Mouse (Mus musculus): ENCODE measurements around the gene 0610009B22Rik.
"Not testable (repeated sequence)": the region's sequence is repeated elsewhere in the genome, so short reads cannot be mapped to it uniquely, and the experiment has no call there.

0610009B22Rik gene

DNA sequence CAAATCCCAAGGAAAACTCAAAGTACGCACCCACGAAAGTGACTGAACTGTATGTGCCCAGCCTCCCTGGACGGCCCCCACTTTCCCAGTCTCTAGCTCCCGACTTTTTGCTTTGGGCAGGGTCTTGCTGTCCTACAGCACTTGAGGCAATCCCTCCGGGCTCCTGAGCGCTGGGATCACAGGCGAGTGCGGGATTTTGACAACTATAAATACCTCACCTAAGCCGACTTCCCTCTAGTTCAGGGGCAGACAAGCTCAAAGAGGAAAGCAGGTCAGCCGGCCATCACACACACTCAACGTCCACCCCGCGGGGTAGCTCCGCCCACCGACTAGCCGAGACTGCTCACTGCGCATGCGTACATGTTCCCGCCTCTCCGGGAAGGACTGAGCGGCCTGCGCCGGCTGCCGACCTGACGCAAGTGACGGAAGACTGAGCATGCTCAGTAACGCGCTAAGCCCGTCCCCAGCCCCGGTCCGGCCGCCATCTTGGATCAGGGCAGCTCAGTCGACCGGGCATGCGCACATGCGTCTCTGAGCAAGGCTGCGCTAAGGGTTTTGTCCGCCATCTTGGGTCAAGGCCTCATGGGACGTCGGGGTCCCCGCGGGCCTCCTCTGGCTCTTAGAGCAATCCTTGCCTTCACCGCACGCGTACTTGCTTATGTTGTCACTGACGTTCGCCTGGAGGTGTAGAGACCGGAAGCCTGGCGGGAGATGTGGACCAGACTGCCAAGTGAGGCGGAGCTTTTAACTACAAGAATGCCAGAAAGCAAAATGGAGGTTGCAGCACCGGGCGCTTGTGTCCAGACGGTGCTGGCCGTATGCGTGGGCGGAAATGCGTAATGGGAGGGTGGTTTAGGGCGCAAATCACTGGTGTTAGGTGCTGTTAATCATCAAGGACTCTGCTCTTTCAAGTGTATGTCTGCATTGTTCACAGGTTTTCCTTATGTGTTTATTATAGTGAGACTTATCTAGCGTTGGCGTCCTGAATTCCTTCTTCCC lies at the start of gene 0610009B22Rik:
Gene 0610009B22Rik (minus strand): TSS at position 545 of the 999 bp plus-strand sequence.
- in situ Hi-C loops (cut with MboI; ENCODE audit: low pct_unique_long_range_greater_than_20kb in 1 of 2, low sequenced_read_pairs in 2 of 2, unreplicated experiment in 1 of 2): loop anchor here in 1 of 2 experiments (5.0 kb wide), 1 partner anchor 71 kb away; the partner anchor contains the start of gene Nhp2

DNA sequence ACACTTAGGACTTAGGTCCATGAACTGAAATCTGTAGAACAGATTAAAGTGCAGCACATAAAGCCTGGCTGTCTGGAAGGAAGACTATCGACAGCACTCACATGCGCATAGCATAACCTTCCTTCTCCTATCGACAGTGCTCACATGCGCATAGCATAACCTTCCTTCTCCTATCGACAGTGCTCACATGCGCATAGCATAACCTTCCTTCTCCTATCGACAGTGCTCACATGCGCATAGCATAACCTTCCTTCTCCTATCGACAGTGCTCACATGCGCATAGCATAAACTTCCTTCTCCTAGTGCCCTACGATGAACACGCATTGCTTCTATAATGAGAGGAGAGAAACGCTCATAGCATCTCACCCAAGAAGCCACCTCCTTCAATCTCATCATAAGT lies 45.5 kb upstream of the 0610009B22Rik start:
- in situ Hi-C loops (cut with MboI; ENCODE audit: low pct_unique_long_range_greater_than_20kb in 1 of 2, low sequenced_read_pairs in 2 of 2, unreplicated experiment in 1 of 2): not testable (repeated sequence)

DNA sequence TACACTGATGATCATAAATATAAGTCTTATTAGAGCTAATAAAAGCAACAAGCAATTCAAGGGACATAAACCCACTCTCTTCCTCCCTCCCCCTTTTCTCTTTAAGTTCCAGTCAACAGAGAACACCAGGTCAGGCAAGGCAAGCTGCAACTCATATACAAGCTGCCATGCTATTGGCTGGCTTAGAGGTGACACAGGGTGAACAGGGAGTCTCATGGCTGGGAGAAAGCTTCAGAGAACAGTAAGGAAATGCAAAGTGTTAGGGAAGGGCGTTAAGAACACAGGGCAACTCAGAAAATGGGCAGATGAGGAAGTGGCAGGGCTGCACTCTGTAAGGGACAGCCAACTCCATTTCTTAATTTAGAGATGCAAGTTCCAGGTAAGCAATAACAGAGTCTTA lies 44.2 kb upstream of the 0610009B22Rik start:
- in situ Hi-C loops (cut with MboI; ENCODE audit: low pct_unique_long_range_greater_than_20kb in 1 of 2, low sequenced_read_pairs in 2 of 2, unreplicated experiment in 1 of 2): no loop called here

DNA sequence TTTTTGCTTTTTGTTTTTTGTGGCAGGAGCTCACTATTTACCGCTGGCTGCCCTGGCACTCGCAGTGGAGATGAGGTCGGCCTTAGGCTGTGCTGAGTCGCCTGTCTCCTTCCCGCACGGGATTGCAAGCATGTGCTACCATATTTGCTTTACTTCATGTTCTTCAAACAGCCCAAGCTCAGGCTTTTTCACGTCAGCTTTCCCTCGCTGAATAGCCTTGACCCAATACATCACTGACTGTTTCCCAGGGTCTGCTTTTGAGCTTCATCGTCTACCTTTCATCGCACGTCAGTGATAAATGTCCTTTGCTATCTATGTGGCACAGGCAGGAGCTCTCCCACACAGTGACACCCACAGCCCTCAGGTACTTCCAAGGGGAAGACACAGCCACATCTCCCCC lies 32.4 kb upstream of the 0610009B22Rik start:
- in situ Hi-C loops (cut with MboI; ENCODE audit: low pct_unique_long_range_greater_than_20kb in 1 of 2, low sequenced_read_pairs in 2 of 2, unreplicated experiment in 1 of 2): no loop called here

DNA sequence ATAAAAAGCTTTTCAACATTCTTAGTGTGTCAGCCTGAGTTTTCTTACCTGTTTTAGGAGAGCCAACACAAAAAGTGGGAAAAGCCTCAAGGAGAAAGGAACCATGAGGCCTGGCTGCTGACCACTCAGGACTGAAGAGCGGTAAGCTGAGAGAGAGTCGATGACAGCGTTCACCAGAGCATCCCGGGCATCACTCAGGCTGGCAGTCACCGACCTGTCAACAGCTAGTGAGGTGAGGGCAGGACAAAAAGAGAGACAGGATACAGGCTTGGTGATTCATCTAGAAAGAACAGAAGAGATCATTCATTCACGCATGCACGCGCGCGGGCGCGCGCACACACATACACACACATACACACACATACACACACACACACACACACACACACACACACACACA lies 18.4 kb upstream of the 0610009B22Rik start:
- in situ Hi-C loops (cut with MboI; ENCODE audit: low pct_unique_long_range_greater_than_20kb in 1 of 2, low sequenced_read_pairs in 2 of 2, unreplicated experiment in 1 of 2): no loop called here

DNA sequence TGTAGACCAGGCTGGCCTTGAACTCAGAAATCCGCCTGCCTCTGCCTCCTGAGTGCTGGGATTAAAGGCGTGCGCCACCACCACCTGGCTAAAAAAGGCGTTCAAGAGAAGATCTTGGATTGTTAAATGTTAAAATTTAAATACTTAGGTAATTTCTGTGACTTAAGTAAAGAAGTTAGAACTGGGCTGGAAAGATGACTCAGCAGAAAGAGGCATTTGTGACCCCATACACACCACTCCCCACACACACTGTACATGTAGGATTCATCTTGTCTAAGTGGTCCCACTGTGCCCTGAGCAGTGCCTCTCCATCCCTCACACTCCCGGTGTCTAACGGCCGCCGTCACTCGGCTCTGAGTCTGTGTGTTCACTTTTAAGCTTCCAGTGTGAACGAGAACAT lies 17.8 kb upstream of the 0610009B22Rik start:
- in situ Hi-C loops (cut with MboI; ENCODE audit: low pct_unique_long_range_greater_than_20kb in 1 of 2, low sequenced_read_pairs in 2 of 2, unreplicated experiment in 1 of 2): no loop called here

DNA sequence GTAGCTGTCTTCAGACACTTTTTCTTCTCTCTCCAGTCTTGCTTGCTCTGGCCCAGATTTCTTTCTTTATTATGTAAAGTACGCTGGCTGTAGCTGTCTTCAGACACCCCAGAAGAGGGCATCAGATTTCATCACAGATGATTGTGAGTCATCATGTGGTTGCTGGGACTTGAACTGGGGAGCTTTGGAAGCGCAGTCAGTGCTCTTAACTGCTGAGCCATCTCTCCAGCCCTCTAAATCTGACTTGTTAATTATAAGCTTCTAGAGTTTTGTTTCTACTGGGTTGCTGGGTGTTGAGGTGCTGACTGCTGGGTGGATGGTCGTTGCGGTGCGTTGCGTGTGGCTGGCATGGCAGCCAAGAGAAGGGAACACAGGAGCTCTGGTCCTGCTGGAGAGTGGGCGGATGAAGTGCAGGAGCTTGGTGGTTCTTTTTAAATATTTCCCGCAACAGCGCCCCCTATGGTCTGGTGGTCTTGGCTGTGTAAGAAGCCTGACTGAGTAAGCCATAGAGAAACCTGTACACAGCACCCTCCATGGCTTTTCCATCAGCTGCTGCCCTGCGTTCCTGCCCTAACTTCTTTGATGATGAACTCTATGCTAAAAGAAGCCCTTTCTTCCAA lies 14.8 kb upstream of the 0610009B22Rik start:
- in situ Hi-C loops (cut with MboI; ENCODE audit: low pct_unique_long_range_greater_than_20kb in 1 of 2, low sequenced_read_pairs in 2 of 2, unreplicated experiment in 1 of 2): no loop called here

DNA sequence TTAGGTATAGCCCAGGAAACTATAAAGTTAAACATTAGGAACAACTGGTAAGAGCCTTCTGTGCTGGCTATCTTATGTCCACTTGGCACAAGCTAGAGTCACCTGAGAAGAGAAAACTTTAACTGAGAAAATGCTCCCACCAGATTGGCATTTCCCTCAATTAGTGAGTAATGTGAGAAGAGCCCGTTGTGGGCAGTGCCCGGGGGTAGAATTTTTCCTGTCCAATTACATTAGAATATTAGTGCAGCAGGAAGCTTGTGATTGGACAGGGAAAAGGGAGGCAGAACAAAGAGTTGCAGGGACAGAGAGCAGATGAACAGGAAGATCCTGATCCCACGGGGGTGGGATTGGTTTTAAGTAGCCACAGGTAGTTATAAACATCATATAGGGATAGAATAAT lies 14.2 kb upstream of the 0610009B22Rik start:
- in situ Hi-C loops (cut with MboI; ENCODE audit: low pct_unique_long_range_greater_than_20kb in 1 of 2, low sequenced_read_pairs in 2 of 2, unreplicated experiment in 1 of 2): no loop called here

DNA sequence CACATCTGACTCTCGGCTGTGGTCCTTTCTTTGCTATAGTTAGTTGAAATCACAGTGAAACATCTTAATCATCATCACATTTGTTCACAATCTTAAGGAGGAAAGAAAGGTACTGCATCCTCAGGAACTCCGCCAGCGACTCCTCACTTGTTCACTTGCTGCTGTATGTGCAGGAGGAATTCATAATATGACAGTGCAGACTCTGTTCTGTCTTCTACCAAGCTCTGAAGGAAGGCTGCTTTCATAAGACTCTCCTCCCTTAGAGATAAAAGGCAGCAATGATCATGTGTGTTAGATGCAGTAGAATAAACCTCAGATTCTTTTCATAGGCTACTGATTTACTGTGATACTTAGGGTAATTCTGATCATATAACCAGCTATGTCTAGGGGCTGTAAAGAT lies 6.3 kb upstream of the 0610009B22Rik start:
- in situ Hi-C loops (cut with MboI; ENCODE audit: low pct_unique_long_range_greater_than_20kb in 1 of 2, low sequenced_read_pairs in 2 of 2, unreplicated experiment in 1 of 2): no loop called here

DNA sequence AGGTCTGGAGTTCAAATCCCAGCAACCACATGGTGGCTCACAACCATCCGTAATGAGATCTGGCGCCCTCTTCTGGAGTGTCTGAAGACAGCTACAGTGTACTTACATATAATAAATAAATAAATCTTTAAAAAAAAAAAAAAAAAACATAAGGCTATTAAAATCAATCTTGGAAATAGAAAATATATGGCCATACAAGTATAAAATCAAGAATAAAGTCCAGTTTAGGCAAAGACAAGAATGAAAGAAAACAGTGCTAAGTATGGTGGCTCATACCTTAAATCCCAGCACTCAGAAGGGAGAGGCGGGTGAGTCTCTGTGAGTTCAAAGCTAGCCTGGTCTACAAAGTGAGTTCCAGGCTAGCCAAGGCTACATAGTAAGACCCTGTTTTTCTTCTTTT lies 1.9 kb upstream of the 0610009B22Rik start:
- in situ Hi-C loops (cut with MboI; ENCODE audit: low pct_unique_long_range_greater_than_20kb in 1 of 2, low sequenced_read_pairs in 2 of 2, unreplicated experiment in 1 of 2): not testable (repeated sequence)

DNA sequence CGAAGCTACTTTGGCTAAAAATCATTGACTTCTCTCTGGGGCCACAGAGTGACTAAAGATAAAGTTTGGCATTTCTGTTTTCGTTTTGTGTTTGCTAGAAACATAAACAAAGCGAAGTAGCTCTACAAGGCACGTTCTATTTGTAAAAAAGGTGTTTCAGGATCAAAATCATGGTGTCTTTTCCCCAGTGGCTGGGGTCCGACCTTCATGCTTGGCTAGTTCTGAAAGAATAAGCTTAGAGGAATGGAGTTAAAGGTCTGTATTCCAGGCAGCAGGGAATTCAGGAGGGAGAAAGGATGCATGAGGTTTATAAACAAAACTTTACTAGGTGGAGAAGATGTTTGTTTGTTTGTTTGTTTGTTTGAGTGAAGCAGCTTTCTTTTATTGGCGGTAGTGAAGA lies 669 bp upstream of the 0610009B22Rik start:
- in situ Hi-C loops (cut with MboI; ENCODE audit: low pct_unique_long_range_greater_than_20kb in 1 of 2, low sequenced_read_pairs in 2 of 2, unreplicated experiment in 1 of 2): loop anchor here in 1 of 2 experiments (5.0 kb wide), 1 partner anchor 72 kb away; the partner anchor contains the start of gene Nhp2

DNA sequence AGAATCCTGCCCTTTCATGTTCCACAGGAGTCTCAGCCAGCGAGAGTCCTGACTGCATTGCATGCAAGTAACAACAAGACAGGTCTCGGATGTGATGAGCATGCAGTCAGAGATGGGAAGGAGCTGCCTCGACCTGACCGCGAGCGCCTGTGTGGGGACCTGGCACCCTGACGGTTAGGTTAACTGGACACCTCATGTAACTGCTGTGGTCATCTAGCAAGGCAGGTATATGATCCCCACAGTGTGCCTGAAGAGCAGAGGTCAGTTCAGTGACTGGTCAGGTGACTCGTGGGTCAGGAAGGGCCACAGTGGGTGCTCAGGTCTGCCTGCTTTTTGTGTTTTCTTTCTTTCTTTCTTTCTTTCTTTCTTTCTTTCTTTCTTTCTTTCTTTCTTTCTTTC lies 6.7 kb downstream of the 0610009B22Rik start:
- in situ Hi-C loops (cut with MboI; ENCODE audit: low pct_unique_long_range_greater_than_20kb in 1 of 2, low sequenced_read_pairs in 2 of 2, unreplicated experiment in 1 of 2): loop anchor here in 1 of 2 experiments (5.0 kb wide), 1 partner anchor 65 kb away; the partner anchor contains the start of gene Nhp2

DNA sequence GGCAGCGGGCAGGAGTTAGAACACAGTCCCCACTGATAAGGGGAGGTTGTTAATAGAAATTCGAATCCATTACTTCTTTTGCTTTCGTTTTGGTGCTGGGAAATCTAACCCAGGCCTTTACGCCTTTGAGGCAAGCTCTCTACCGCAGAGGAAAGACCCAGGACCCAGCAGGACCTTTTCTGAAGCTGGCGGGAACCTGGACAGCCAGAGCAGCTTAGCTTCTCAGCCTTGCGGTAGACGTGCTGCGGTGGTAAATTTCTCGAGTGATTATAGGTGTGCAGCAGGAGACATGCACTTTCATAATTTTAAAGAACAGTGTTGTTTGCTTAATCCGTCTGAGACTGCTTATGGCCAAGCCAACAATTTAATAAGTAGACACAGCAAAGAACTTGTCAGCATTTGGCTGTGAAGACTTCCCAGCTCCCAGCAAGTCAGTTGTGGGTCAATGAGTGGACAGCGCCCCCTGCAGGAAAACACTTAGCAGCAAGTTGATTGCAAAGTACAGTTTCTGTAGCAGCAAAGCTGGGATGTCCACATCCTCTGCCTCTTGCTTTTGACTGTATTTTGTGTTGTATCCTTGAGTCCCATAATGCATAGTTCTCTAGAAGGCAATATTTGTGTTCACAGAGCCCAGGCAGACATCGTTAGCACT lies 7.2 kb downstream of the 0610009B22Rik start:
- in situ Hi-C loops (cut with MboI; ENCODE audit: low pct_unique_long_range_greater_than_20kb in 1 of 2, low sequenced_read_pairs in 2 of 2, unreplicated experiment in 1 of 2): loop anchor here in 1 of 2 experiments (5.0 kb wide), 1 partner anchor 64 kb away; the partner anchor contains the start of gene Nhp2

DNA sequence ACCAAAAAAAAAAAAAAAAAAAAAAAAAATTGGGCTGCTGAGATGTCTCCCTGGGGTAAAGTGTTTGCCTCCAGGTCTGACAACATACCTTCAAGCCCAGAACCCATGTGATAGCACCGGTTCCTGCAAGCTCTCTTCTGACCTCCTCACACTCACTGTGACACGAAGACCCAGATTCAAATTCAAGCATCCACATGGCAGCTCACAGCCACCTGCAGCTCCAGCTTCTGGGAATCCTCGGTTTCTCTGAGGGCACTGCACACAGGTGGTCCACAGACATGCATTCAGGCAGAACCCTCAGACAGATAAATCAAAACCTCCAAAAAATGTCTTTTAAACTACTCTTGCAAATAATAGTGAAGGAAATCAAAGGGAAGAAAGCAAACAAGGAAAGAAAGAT lies 9.2 kb downstream of the 0610009B22Rik start:
- in situ Hi-C loops (cut with MboI; ENCODE audit: low pct_unique_long_range_greater_than_20kb in 1 of 2, low sequenced_read_pairs in 2 of 2, unreplicated experiment in 1 of 2): no loop called here

DNA sequence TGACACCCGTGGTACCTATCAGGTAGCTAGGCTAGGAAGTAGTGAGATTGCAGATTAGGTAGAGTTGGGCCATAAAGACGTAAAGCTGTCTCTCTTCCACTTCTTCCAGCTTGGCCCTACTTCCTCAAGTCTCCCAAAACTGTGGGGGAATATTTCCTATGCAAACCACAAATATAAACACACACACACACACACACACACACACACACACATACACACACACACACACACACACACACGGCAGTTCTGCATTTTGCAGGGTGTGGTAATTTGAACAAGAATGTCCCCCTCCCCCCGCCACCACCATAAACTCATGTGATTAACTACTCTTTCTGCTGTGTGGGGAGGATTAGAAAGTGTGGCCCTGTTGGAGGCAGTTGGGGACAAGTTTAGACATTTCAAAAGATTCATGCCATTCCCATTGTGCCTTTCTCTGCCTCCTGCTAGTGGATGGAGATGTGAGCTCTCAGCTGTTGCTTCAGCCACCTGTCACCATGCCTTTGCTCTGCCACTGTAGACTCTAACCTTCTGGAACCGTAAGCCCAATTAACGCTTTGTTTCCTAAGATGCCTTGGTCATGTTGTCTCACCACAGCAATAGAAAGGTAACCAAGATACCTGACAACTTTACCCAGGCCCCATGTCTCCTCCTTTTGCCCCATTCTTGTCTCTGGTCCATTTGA lies 10.8 kb downstream of the 0610009B22Rik start:
- in situ Hi-C loops (cut with MboI; ENCODE audit: low pct_unique_long_range_greater_than_20kb in 1 of 2, low sequenced_read_pairs in 2 of 2, unreplicated experiment in 1 of 2): no loop called here

DNA sequence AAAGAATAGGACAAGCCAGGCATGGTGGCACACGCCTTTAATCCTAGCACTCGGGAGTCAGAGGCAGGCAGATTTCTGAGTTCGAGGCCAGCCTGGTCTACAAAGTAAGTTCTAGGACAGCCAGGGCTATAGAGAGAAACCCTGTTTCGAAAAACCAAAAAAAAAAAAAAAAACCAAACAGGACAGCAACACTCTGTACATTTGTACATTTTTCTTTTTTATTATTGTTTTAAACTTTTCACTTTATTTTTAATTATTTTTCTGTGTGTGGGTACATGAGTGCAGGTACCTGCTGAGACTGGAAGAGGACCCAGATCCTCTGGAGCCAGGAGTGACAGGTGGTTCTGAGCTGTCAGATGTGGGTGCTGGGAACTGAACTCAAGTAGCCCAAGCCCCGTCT lies 13.3 kb downstream of the 0610009B22Rik start:
- in situ Hi-C loops (cut with MboI; ENCODE audit: low pct_unique_long_range_greater_than_20kb in 1 of 2, low sequenced_read_pairs in 2 of 2, unreplicated experiment in 1 of 2): no loop called here

DNA sequence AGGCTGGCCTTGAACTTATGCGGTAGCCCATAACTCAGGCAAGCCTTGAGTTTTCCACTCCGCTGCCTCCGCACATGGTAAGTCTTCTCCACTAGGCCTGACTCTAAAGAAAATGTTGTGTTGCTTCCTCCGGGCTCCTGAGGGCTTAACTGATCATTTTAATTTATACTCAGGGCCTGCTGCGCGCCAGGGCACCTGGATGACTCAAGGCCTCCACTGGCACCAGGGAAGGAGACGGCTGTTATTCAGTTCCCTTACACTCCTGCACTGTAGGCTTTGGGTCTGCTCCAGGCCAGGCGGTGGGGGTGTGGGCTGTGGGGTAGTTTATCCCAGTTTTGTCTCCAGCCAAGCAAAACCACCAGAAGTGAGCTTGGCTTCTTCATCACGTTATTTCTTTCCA lies 15.4 kb downstream of the 0610009B22Rik start:
- in situ Hi-C loops (cut with MboI; ENCODE audit: low pct_unique_long_range_greater_than_20kb in 1 of 2, low sequenced_read_pairs in 2 of 2, unreplicated experiment in 1 of 2): no loop called here

DNA sequence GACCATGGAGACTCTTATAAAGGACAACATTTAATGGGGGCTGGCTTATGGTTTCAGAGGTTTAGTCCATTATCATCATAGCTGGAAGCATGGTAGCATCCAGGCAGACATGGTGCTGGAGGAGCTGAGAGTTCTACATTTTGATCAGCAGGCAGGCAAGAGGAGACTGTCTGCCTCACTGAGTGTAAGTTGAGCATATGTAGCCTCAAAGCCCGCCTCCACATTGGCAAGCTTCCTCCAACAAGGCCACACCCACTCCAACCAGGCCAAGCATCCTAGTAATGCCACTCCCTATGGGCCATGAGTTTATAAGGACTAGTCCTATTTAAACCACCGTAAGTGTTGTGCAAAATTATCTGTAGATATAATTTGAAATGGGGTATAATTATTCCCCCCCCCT lies 17.3 kb downstream of the 0610009B22Rik start:
- in situ Hi-C loops (cut with MboI; ENCODE audit: low pct_unique_long_range_greater_than_20kb in 1 of 2, low sequenced_read_pairs in 2 of 2, unreplicated experiment in 1 of 2): no loop called here
